Mouse (Mus musculus) embryonic facial prominence, embryonic 15.5 days (tissue): ENCODE measurements around the gene Slc19a2. TPM values are rescaled to one million over a fixed set of nuclear protein-coding genes. Genes with fewer than 3 reads are reported as not detected.

Source experiments
- ATAC-seq: fragments of 200-750 bp; cut with Nextera tagmentation; 2 replicates; pipeline ENCODE4 v1.8.0; 2017; ENCODE audit warnings: low read depth, moderate TSS enrichment; ENCODE audit not compliant: insufficient number of reproducible peaks, low FRiP score, low TSS enrichment
- H3K27ac ChIP-seq: fragments of 300-500 bp; sonication (generic); replicated peaks from 2 replicates; pipeline ENCODE4 v1.5.1; 2015; ENCODE audit warnings: mild to moderate bottlenecking, inconsistent platforms
- H3K27me3 ChIP-seq: fragments of 300-500 bp; sonication (generic); 2 replicates; pipeline ENCODE4 v1.6.1; 2015; ENCODE audit warnings: inconsistent platforms
- H3K36me3 ChIP-seq: fragments of 300-500 bp; sonication (generic); 2 replicates; pipeline ENCODE4 v1.6.1; 2015; ENCODE audit warnings: mild to moderate bottlenecking, inconsistent platforms
- H3K4me1 ChIP-seq: fragments of 300-500 bp; sonication (generic); 2 replicates; pipeline ENCODE4 v1.6.1; 2015; ENCODE audit warnings: inconsistent platforms
- H3K4me2 ChIP-seq: fragments of 300-500 bp; sonication (generic); replicated peaks from 2 replicates; pipeline ENCODE4 v1.6.1; 2015; ENCODE audit warnings: mild to moderate bottlenecking, inconsistent platforms
- H3K4me3 ChIP-seq: fragments of 300-500 bp; sonication (generic); replicated peaks from 2 replicates; pipeline ENCODE4 v1.5.1; 2015; ENCODE audit warnings: mild to moderate bottlenecking, inconsistent platforms
- H3K9ac ChIP-seq: fragments of 300-500 bp; sonication (generic); 2 replicates; pipeline ENCODE4 v1.6.1; 2015; ENCODE audit warnings: inconsistent platforms
- H3K9me3 ChIP-seq: fragments of 300-500 bp; sonication (generic); replicated peaks from 2 replicates; pipeline ENCODE4 v1.6.1; 2016; ENCODE audit warnings: inconsistent platforms
- WGBS: fragments of 180-500 bp; shearing (Covaris S2); methylation state at CpG from one replicate; pipeline ENCODE4 v1.1.7; 2015; 5-methylcytosine and 5-hydroxymethylcytosine counted together
- polyA plus RNA-seq: library from polyadenylated mRNA; unstranded; fragments of >200 nt; fragmentation: Nextera tagmentation; extraction: Ambion mirVana; gene quantifications from 2 replicates; pipeline ENCODE4 v1.2.1, GENCODE M21; 2015

Gene Slc19a2
- 9.0 and 11.1 TPM in 2 replicates for polyA plus RNA-seq

DNA sequence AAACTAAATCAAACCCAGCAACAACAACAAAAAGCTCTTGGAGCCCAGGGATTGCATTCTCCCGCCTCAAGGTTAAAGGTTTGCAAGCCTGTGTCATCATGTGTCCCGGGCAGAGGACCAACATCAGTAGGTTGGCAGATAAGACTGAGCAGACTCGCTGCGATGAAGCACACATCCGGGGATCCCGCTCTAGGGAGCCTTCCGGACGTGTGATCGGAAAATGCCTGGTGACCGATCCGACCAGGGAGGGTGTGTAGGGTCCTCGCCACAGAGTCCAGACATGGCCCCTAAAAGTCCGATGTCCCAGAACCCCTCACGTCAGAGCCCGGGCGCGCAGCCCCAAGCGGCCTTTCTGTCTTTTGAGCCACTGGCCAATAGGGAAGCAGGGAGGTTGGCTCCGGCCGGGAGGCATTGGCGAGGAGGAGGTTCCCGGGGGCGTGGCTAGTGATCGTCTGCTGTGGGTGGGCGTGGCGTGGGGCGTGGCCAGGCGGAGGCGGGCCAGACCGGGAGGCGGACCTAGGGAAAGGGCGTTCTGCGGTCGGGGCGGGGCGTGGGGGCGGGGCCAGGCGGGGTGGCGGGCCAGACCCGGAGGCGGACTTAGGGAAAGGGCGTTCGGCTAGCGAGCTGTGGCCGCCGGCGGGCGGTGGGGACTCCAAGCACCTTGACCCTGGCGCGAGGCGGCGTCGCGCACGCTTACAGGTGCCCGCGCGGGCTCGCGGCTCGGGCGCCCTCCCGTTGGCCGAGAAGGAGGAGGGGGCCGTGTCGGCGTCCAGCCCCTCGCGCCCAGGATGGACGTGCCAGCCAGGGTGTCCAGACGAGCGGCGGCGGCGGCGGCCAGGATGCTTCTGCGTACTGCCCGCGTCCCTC lies at the start of gene Slc19a2:
Gene Slc19a2 (plus strand): TSS at position 582 of the 867 bp plus-strand sequence.
- Histone ChIP-seq H3K9me3 (no peaks in the 10 kb centered on the region), H3K4me2 (peak within 1 kb of the TSS; percentile 79), H3K27me3 (no peaks in the 10 kb centered on the region), H3K27ac (peak within 1 kb of the TSS; percentile 73), H3K36me3 (no peaks in the 10 kb centered on the region), H3K4me1 (peaks cover 8% of the 10 kb centered on the region; the same call in 1 of the 2 replicates), H3K9ac (peak within 1 kb of the TSS; percentile 55), H3K4me3 (peak within 1 kb of the TSS; percentile 83)
- peak; percentile 93 for ATAC-seq
- 2% methylated on average over 51 of the region's 79 CpGs for WGBS

DNA sequence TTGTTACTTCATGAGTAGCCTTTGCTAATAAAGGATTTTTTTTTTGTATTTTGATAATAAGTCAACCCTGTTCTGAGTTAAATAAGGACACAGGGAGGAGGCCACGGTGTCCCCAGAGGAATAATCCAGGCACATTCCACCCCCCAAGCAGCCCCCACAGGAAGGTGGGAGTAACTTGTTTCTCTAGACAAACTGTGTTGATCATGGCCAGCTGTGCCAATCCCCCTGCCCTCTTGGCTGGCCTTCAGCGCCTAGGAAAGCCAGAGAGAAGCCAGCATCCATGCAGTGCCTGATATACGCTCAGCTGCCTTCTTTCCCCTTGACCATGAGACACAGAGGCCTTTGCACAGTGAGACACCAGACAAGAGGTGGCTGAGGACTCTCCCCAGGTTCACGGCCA lies 49.3 kb upstream of the Slc19a2 start:
- Histone ChIP-seq H3K36me3 (no peaks in the 10 kb centered on the region), H3K9ac (no peak overlapping the region), H3K27ac (no peak overlapping the region), H3K4me3 (no peak overlapping the region), H3K4me2 (no peak overlapping the region), H3K4me1 (no peaks in the 10 kb centered on the region), H3K9me3 (no peaks in the 10 kb centered on the region), H3K27me3 (no peaks in the 10 kb centered on the region)
- ATAC-seq, result no peak
- WGBS, result 89% methylated on average over 4 of the region's 4 CpGs

DNA sequence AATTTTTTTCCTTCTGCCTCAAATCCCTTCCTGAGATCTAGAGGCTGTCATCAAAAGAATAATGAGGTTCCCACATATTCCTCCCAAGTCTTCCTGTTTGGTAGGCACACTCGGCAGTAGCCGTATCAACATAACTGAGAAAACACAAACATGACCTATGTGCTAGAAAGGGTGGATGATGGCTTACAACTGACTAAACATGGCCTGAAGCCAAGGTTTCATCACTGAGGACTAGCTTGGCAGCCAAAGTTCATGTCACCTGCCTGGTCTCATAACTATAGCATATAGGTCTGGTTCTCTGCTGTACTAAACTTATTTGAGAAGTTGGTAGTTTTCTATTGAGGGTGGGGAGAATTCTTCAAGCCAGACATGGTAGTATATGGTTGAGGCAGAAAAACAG lies 40.4 kb upstream of the Slc19a2 start:
- Histone ChIP-seq H3K9me3 (no peaks in the 10 kb centered on the region), H3K4me1 (no peaks in the 10 kb centered on the region), H3K27ac (no peak overlapping the region), H3K9ac (no peak overlapping the region), H3K4me2 (no peak overlapping the region), H3K36me3 (no peaks in the 10 kb centered on the region), H3K4me3 (no peak overlapping the region), H3K27me3 (no peaks in the 10 kb centered on the region)
- no peak for ATAC-seq
- 78% methylated on average over 2 of the region's 2 CpGs for WGBS

DNA sequence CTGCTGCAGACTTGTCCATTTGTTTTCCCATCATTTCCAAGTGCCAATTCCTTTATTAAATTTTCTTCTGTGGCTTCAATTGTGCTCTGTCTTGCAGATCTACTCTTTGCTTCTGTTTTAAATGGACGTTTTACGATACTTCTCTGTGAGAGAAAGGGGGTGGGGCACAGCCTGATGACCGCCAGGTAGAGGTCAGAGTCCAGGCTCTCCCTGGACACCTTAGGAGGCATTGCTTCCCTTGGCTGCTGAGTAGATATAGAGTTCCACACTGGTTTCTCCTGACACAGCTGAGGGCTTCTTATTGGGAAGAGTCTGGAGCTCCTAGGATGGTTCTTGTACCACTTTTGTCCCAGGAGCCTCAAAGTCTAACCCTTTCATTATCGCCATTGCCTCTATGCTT lies 37.9 kb upstream of the Slc19a2 start:
- no peaks in the 10 kb centered on the region for H3K36me3 ChIP-seq
- H3K27me3 ChIP-seq, result no peaks in the 10 kb centered on the region
- 81% methylated on average over 4 of the region's 4 CpGs for WGBS
- H3K9ac ChIP-seq, result no peak overlapping the region
- H3K4me1 ChIP-seq, result no peaks in the 10 kb centered on the region
- no peaks in the 10 kb centered on the region for H3K9me3 ChIP-seq
- H3K27ac ChIP-seq, result no peak overlapping the region
- no peak overlapping the region for H3K4me2 ChIP-seq
- no peak overlapping the region for H3K4me3 ChIP-seq
- no peak for ATAC-seq

DNA sequence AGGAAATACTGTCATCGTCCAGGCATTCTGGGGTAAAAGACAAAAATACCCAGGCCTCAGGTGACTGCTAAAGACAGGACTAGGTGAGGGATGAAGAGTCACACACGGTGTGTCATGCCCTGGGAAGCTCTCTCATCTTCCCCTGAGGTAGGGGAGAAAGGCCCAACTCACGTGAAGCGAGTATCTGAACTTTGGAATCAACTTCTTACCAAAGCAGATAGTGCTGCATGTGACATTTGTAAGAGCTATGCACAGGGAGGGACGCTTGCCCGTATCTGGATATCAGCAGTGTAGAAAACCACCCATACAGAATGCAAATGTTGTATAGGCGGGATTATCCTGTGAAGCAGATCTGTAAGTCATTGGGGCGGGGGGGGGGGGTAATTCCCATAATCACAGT lies 36.2 kb upstream of the Slc19a2 start:
- ATAC-seq, result no peak
- H3K36me3 ChIP-seq, result no peaks in the 10 kb centered on the region
- no peak overlapping the region for H3K9ac ChIP-seq
- no peaks in the 10 kb centered on the region for H3K27me3 ChIP-seq
- H3K4me3 ChIP-seq, result no peak overlapping the region
- WGBS, result 73% methylated on average over 8 of the region's 8 CpGs
- no peak overlapping the region for H3K4me2 ChIP-seq
- H3K4me1 ChIP-seq, result no peaks in the 10 kb centered on the region
- H3K9me3 ChIP-seq, result no peaks in the 10 kb centered on the region
- H3K27ac ChIP-seq, result no peak overlapping the region

DNA sequence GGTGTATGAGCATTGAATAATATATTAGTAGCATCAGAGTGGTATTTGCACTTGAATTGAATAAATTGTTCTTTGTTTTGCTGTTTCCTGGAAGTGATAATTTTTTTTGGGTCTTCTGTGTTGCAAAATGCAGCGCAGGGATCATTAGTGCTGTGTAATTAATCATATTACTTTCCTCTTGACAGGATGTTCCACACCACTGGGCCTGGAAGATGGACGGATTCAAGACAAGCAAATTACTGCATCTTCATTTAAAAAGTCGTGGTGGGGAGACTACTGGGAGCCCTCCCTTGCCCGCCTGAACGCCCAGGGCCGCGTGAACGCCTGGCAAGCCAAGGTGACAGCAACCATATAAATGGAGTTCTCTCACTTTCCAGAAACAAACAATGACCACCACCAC lies 34.7 kb upstream of the Slc19a2 start:
- WGBS, result 78% methylated on average over 8 of the region's 8 CpGs
- H3K4me1 ChIP-seq, result no peaks in the 10 kb centered on the region
- H3K9ac ChIP-seq, result no peak overlapping the region
- H3K9me3 ChIP-seq, result no peaks in the 10 kb centered on the region
- H3K27ac ChIP-seq, result no peak overlapping the region
- H3K4me2 ChIP-seq, result no peak overlapping the region
- H3K4me3 ChIP-seq, result no peak overlapping the region
- H3K36me3 ChIP-seq, result no peaks in the 10 kb centered on the region
- no peaks in the 10 kb centered on the region for H3K27me3 ChIP-seq
- no peak for ATAC-seq

DNA sequence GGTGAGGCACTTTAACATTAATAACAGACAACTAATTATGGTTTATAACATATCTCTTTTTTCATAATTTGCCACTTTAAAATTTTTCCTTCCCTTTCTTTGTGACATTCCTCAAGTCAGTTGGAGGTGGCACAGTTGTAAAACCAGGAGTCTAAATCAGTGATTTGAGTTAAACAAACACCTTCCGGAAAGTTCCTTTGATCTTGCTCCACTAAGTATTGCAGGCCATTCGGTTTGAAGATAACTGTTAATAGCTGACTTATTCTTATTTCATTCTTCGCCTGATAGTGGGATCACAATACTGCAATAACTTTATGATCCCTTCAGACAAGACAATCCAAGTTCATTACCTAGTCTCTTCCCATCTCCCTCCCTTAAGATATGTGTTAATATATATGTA lies 33.7 kb upstream of the Slc19a2 start:
- no peaks in the 10 kb centered on the region for H3K27me3 ChIP-seq
- 86% methylated on average over 3 of the region's 3 CpGs for WGBS
- no peaks in the 10 kb centered on the region for H3K36me3 ChIP-seq
- no peaks in the 10 kb centered on the region for H3K9me3 ChIP-seq
- H3K9ac ChIP-seq, result no peak overlapping the region
- ATAC-seq, result no peak
- H3K4me2 ChIP-seq, result no peak overlapping the region
- H3K4me3 ChIP-seq, result no peak overlapping the region
- H3K4me1 ChIP-seq, result no peaks in the 10 kb centered on the region
- no peak overlapping the region for H3K27ac ChIP-seq

DNA sequence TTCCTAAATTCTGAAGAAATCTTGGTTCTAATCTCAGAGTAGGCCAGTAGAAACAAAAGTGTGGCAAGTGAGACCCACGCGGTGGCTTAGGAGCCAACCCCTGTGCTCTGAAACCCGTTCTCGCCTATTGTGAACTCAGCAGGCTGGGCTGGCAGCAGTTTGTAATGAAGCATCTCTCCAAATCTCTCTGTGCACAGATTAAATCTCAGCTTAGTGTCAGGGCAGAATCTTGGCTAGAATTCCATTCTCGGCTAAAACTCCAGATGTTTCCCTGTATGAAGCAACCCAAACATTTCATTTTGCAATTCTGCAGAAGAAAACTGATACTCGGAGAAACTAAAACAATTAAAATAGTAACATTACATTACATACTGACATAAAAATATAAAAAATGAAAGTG lies 33.3 kb upstream of the Slc19a2 start:
- WGBS, result 51% methylated on average over 6 of the region's 6 CpGs
- Histone ChIP-seq H3K27ac (no peak overlapping the region), H3K27me3 (no peaks in the 10 kb centered on the region), H3K4me1 (no peaks in the 10 kb centered on the region), H3K4me2 (no peak overlapping the region), H3K4me3 (no peak overlapping the region), H3K36me3 (no peaks in the 10 kb centered on the region), H3K9ac (no peak overlapping the region), H3K9me3 (no peaks in the 10 kb centered on the region)
- no peak for ATAC-seq

DNA sequence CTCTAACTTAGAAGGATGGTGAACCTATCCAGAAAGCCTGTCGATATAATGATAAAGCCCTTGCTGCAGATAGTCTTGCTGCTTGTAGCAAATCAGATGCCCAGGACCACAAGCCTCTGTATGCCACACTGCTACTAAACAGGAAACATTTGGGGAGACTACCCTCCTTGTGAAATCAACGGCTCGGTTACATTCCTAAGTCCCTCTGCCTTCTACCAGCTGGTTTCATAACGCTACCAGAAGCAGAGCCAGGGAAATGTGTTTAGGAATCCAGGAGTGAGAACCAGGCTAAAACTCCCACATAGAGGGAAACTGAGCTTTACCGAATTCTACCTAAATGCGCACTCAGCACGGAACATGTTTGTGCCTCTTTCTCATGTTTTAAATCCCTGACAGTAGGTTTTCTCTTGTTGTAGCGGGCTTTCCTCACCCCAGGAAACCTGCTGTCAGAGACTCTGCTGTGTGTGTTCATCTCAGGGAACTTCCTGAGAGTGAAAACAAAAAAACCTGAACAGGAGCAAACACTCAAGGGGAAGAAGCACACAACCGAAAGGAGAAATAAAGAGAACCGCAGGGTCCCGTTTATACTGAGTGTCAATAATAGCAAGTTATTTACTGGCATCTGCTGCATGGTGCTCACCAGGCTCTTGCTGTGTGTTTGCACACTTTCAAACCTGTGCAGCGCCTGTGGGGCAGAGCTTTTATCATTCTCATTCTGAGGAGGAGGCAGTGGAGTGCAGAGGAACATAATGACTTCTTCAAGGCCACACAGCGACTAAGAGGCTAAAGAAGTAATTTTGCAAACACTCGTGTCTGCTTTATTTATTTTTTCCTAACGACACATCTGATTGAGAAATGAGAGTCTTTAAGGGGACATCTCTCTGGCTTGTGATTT lies 30.8 kb upstream of the Slc19a2 start:
- WGBS, result 41% methylated on average over 15 of the region's 15 CpGs
- H3K4me3 ChIP-seq, result no peak overlapping the region

DNA sequence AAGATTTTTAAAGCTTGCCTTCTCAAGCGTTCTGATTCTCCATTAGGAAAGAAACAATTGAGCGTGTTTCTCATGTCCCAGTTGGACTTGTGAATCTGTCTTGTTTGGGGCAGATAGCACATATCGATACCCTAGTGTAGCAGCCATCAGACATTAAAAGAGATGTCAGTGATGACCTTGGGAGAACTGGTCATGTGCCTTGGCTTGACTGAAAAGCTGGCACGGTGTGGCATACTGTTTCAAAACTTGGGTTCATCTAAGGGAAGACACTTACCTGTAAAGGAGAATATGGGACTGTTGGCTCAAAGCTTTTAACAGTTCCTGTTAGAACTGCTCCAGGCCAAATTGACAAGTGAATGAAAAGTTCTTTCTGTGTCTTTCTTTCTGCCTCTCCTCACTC lies 28.6 kb upstream of the Slc19a2 start:
- 87% methylated on average over 4 of the region's 4 CpGs for WGBS
- Histone ChIP-seq H3K9ac (no peak overlapping the region), H3K27ac (no peak overlapping the region), H3K9me3 (no peaks in the 10 kb centered on the region), H3K36me3 (no peaks in the 10 kb centered on the region), H3K4me3 (no peak overlapping the region), H3K4me2 (no peak overlapping the region), H3K4me1 (no peaks in the 10 kb centered on the region), H3K27me3 (no peaks in the 10 kb centered on the region)
- no peak for ATAC-seq

More for the DNA sequence above, 30.8 kb upstream of the Slc19a2 start:
- Histone ChIP-seq H3K4me2 (no peak overlapping the region), H3K36me3 (no peaks in the 10 kb centered on the region), H3K9me3 (no peaks in the 10 kb centered on the region), H3K9ac (no peak overlapping the region), H3K4me1 (no peaks in the 10 kb centered on the region), H3K27ac (no peak overlapping the region), H3K27me3 (no peaks in the 10 kb centered on the region)
- no peak for ATAC-seq

DNA sequence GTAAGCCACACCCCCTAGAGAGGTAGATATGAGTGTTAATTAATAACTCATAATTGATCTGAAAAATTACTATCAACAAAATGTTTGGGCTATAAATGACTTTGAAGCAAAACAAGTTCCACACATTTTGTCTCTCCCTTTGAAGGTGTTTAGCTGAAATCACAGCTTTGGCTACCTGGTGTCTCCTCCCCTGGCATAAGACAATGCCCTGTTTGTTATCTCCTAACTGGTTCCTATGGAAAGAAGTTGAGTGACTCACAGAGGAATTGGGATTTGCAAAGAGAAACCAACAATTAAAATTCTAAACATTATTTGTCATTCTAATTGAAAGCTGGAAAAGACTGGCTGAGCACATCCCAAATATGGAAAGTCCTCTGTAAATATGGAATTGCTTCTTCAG lies 25.8 kb upstream of the Slc19a2 start:
- H3K9me3 ChIP-seq, result no peaks in the 10 kb centered on the region
- no peak for ATAC-seq
- H3K27me3 ChIP-seq, result no peaks in the 10 kb centered on the region
- H3K36me3 ChIP-seq, result no peaks in the 10 kb centered on the region
- H3K9ac ChIP-seq, result no peak overlapping the region
- no peaks in the 10 kb centered on the region for H3K4me1 ChIP-seq
- no peak overlapping the region for H3K27ac ChIP-seq
- no peak overlapping the region for H3K4me3 ChIP-seq
- H3K4me2 ChIP-seq, result no peak overlapping the region
